Mouse (Mus musculus): Measurements from ENCODE around the gene Aox3. TPM values are rescaled to one million over a fixed set of nuclear protein-coding genes. Genes with fewer than 3 reads are reported as not detected.

Gene Aox3
- total and polyA plus RNA-seq, 3 experiments, result 0.08 to 0.43 (median 0.14) TPM

- H3K27me3 ChIP-seq (replicated peaks), result no peaks in the 10 kb centered on the region
- DNase-seq (ENCODE audit: extremely low read depth), result peak; percentile 33
- in situ Hi-C loops (cut with MboI; ENCODE audit: low pct_ligation_motif_present, low pct_unique_long_range_greater_than_20kb, low sequenced_read_pairs), result no loop called here
- TF ChIP-seq KAT2A (IDR thresholded peaks at IDR 0.05; ENCODE audit: insufficient replicate concordance, low read length) (no peak), UBTF (IDR thresholded peaks at IDR 0.05; ENCODE audit: low read depth, low read length) (no peak), PAX5 (IDR thresholded peaks at IDR 0.05; ENCODE audit: low read length) (no peak), EP300 (IDR thresholded peaks at IDR 0.05; ENCODE audit: low read length) (no peak), POLR2AphosphoS2 (IDR thresholded peaks at IDR 0.05; ENCODE audit: low read depth, low read length) (no peak), MAZ (IDR thresholded peaks at IDR 0.05; ENCODE audit: low read depth, low read length) (no peak)
- H3K9ac ChIP-seq (ENCODE audit: insufficient read depth, low read depth), result no peak overlapping the region
- dilution Hi-C loops (cut with MboI; ENCODE audit: extremely low pct_ligation_motif_present, extremely low pct_unique_long_range_greater_than_20kb, low sequenced_read_pairs), result no loop called here
- no peak overlapping the region for H3K27ac ChIP-seq (ENCODE audit: insufficient read depth, low read depth)
- no peaks in the 10 kb centered on the region for H3K36me3 ChIP-seq (replicated peaks in 1 of 2; ENCODE audit: control insufficient read depth in 1 of 2, insufficient read depth in 1 of 2, low read length in 1 of 2)
- H3K9me3 ChIP-seq (replicated peaks; ENCODE audit: low read length), result no peaks in the 10 kb centered on the region
- no peak overlapping the region for H3K4me3 ChIP-seq (replicated peaks in 1 of 3; ENCODE audit: low read depth in 2 of 3, low read length in 2 of 3, poor library complexity in 1 of 3)
- peaks cover 2 to 10% of the 10 kb centered on the region in 2 experiments; a peak in 3 of 4 replicates for H3K4me1 ChIP-seq (ENCODE audit: control insufficient read depth in 1 of 2, insufficient read depth in 2 of 2)
- H3K79me2 ChIP-seq (replicated peaks; ENCODE audit: control insufficient read depth, extremely low read depth, insufficient read depth, poor library complexity, severe bottlenecking), result no peaks in the 10 kb centered on the region
- no peak overlapping the region for H3K4me2 ChIP-seq (ENCODE audit: insufficient read depth, low read depth, poor library complexity, severe bottlenecking)
Measured at GRCm38 (mm10) chr1:58072991-58073730, 39.8 kb upstream of the Aox3 start.

- Histone ChIP-seq H3K4me1 (ENCODE audit: control insufficient read depth in 1 of 2, insufficient read depth in 2 of 2) (peaks cover 2 to 10% of the 10 kb centered on the region in 2 experiments; a peak in 3 of 4 replicates), H3K9ac (ENCODE audit: insufficient read depth, low read depth) (no peak overlapping the region), H3K9me3 (replicated peaks; ENCODE audit: low read length) (no peaks in the 10 kb centered on the region), H3K4me2 (ENCODE audit: insufficient read depth, low read depth, poor library complexity, severe bottlenecking) (no peak overlapping the region), H3K4me3 (replicated peaks in 1 of 3; ENCODE audit: low read depth in 2 of 3, low read length in 2 of 3, poor library complexity in 1 of 3) (no peak overlapping the region), H3K79me2 (replicated peaks; ENCODE audit: control insufficient read depth, extremely low read depth, insufficient read depth, poor library complexity, severe bottlenecking) (no peaks in the 10 kb centered on the region), H3K27me3 (replicated peaks) (no peaks in the 10 kb centered on the region), H3K27ac (ENCODE audit: insufficient read depth, low read depth) (no peak overlapping the region), H3K36me3 (replicated peaks in 1 of 2; ENCODE audit: control insufficient read depth in 1 of 2, insufficient read depth in 1 of 2, low read length in 1 of 2) (no peaks in the 10 kb centered on the region)
- dilution Hi-C loops (cut with MboI; ENCODE audit: extremely low pct_ligation_motif_present, extremely low pct_unique_long_range_greater_than_20kb, low sequenced_read_pairs) (no loop called here), in situ Hi-C loops (cut with MboI; ENCODE audit: low pct_ligation_motif_present, low pct_unique_long_range_greater_than_20kb, low sequenced_read_pairs) (no loop called here)
- TF ChIP-seq E2F4 (IDR thresholded peaks at IDR 0.05; ENCODE audit: insufficient replicate concordance, low read depth, low read length), result no peak
- no peak for TF ChIP-seq JUND (conservative IDR thresholded peaks at IDR 0.05; ENCODE audit: low read depth, low read length)
- no peak for TF ChIP-seq MYC (IDR thresholded peaks at IDR 0.05; ENCODE audit: low read depth, low read length)
- no peak for TF ChIP-seq USF1 (IDR thresholded peaks at IDR 0.05; ENCODE audit: low read depth, low read length)
- TF ChIP-seq ZNF384 (IDR thresholded peaks at IDR 0.05; ENCODE audit: low read depth, low read length), result no peak
- no peak for TF ChIP-seq JUN (IDR thresholded peaks at IDR 0.05; ENCODE audit: insufficient read depth, low read depth, low read length)
- no peak for TF ChIP-seq ETS1 (conservative IDR thresholded peaks at IDR 0.05; ENCODE audit: low read depth, low read length)
- no peak for DNase-seq (ENCODE audit: extremely low read depth)
Measured at GRCm38 (mm10) chr1:58074266-58074665, 38.7 kb upstream of the Aox3 start.

All from CH12.LX (cell line).